Mouse (Mus musculus) kidney, postnatal 0 days (tissue): ENCODE measurements around the gene Itgb5. TPM values are rescaled to one million over a fixed set of nuclear protein-coding genes. Genes with fewer than 3 reads are reported as not detected.

Source experiments
- ATAC-seq: fragments of 200-750 bp; cut with Nextera tagmentation; replicated peaks from 2 replicates; pipeline ENCODE4 v1.8.0; 2017; ENCODE audit warnings: low read depth, moderate number of reproducible peaks, moderate TSS enrichment, moderate library complexity; ENCODE audit not compliant: low FRiP score
- DNase-seq: peaks from one replicate; pipeline ENCODE4 v3.0.0-alpha.2; 2016; ENCODE audit warnings: low spot score
- H3K27ac ChIP-seq: fragments of 300-500 bp; sonication (generic); 2 replicates; pipeline ENCODE4 v1.5.1; 2014; ENCODE audit warnings: mild to moderate bottlenecking
- H3K27me3 ChIP-seq: fragments of 300-500 bp; sonication (generic); 2 replicates; pipeline ENCODE4 v1.6.1; 2014; ENCODE audit warnings: low read length, mixed read lengths; ENCODE audit not compliant: insufficient read depth
- H3K36me3 ChIP-seq: fragments of 300-500 bp; sonication (generic); 2 replicates; pipeline ENCODE4 v1.6.1; 2014; ENCODE audit warnings: low read length, mixed read lengths; ENCODE audit not compliant: insufficient read depth
- H3K4me1 ChIP-seq: fragments of 300-500 bp; sonication (generic); replicated peaks from 2 replicates; pipeline ENCODE4 v1.6.1; 2014; ENCODE audit warnings: antibody characterized with exemption, low read length, mixed read lengths; ENCODE audit not compliant: insufficient read depth
- H3K4me2 ChIP-seq: fragments of 300-500 bp; sonication (generic); 2 replicates; pipeline ENCODE4 v1.6.1; 2014; ENCODE audit warnings: mild to moderate bottlenecking, low read length, moderate library complexity, mixed read lengths
- H3K4me3 ChIP-seq: fragments of 300-500 bp; sonication (generic); replicated peaks from 2 replicates; pipeline ENCODE4 v1.5.1; 2014; ENCODE audit warnings: low read depth, low read length
- H3K9ac ChIP-seq: fragments of 300-500 bp; sonication (generic); 2 replicates; pipeline ENCODE4 v1.6.1; 2014; ENCODE audit warnings: low read depth, low read length
- H3K9me3 ChIP-seq: fragments of 300-500 bp; sonication (generic); replicated peaks from 2 replicates; pipeline ENCODE4 v1.6.1; 2016; ENCODE audit warnings: low read length, inconsistent platforms, mixed read lengths
- CTCF ChIP-seq: IDR thresholded peaks from 2 replicates; pipeline ENCODE4 v1.5.1; 2016; ENCODE audit warnings: antibody characterized with exemption, low read depth, mild to moderate bottlenecking, moderate library complexity
- WGBS: fragments of 180-500 bp; shearing (Covaris S2); extraction: QIAGEN DNeasy Blood & Tissue Kit; methylation state at CpG from one replicate; pipeline ENCODE4 v1.1.7; 2014; 5-methylcytosine and 5-hydroxymethylcytosine counted together
- polyA plus RNA-seq: library from polyadenylated mRNA; unstranded; fragments of >200 nt; fragmentation: Nextera tagmentation; extraction: Ambion mirVana; gene quantifications from 2 replicates; pipeline ENCODE4 v1.2.1, GENCODE M21; 2015

Itgb5 gene
- polyA plus RNA-seq, 1 experiment from 2014 or later, result 53.2 TPM

DNA sequence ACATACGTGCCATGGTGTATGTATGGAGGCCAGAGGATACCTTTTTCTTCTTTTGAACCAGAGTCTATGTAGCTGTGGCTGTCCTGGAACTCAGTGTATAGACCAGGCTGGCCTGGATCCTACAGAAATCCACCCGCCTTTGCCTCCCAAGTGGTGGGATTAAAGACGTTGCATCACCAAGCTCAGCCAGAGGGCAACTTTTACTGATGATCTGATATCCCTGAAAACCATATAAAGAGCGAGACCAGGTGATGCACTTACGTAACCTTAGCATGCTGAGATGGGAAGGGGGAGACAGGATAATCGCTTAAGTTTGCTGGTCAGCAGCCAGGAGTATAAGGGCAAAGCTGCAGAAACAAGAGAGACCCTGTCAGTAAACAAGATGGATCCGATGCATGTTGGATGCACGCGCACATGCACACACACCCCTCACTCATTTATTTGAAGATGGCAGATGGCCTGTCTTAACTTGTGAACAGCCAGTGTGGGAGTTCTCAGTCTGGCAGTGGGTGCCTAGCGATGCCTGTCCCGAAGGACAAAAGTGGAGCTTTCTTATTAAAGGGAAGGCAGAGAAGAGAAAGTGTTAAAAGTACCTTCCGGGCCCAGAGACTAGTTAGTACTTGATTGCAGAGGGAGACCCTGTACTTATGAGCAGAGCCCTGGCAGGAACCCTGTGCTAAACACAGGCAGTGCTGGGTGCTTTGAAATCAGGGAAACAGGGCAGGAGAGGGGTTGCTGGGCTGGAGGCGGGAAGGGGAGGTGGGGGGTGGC, 41.7 kb downstream of the Itgb5 start:
- ATAC-seq (no peak), DNase-seq (no peak)
- 63% methylated on average over 13 of the region's 13 CpGs for WGBS
- no peaks in the 10 kb centered on the region for H3K4me1 ChIP-seq
- no peak overlapping the region for H3K4me2 ChIP-seq
- H3K4me3 ChIP-seq, result no peak overlapping the region
- H3K9me3 ChIP-seq, result no peaks in the 10 kb centered on the region
- no peak overlapping the region for H3K9ac ChIP-seq
- no peaks in the 10 kb centered on the region for H3K27me3 ChIP-seq
- 0 out of 2 replicates have a peak, but pooled peaks cover 3% of the 10 kb centered on the region for H3K36me3 ChIP-seq
- no peak overlapping the region for H3K27ac ChIP-seq
- no peak for TF ChIP-seq CTCF

DNA sequence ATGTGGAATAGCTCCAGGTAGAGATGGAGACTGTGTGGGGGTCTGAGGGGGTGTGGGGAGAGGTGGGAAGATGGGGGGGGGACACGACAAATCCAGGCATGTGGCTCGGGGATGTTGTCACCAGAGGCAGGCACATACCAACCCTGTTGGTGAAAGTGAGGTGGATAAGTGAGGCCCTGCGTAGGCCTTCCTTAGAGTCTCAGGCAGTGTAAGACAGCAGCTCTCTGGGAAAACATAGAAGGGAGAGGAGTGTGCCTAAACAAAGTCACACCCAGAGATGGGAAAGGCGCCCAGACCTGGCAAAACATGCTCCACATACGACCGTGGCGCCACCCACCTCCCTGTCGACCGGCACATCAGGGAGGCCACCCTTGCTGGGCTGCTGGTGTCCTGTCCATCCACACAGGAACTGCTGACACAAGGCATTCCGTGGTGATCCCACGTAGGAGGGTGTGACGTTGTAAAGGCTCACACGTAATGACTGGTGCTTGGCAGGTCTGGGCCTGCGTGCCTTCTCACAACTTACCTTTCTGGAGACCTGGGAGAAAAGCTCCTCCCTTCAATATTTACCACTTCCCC, 42.5 kb downstream of the Itgb5 start:
- no peaks in the 10 kb centered on the region for H3K4me1 ChIP-seq
- no peaks in the 10 kb centered on the region for H3K27me3 ChIP-seq
- H3K4me3 ChIP-seq, result no peak overlapping the region
- ATAC-seq, result 0 out of 2 replicates have a peak, but pooled peaks have one; percentile 49
- 52% methylated on average over 14 of the region's 14 CpGs for WGBS
- no peak for DNase-seq
- no peaks in the 10 kb centered on the region for H3K9me3 ChIP-seq
- TF ChIP-seq CTCF, result no peak
- no peak overlapping the region for H3K4me2 ChIP-seq
- H3K27ac ChIP-seq, result peak overlapping the region; percentile 62; the same call in 1 of the 2 replicates
- H3K9ac ChIP-seq, result no peak overlapping the region
- 0 out of 2 replicates have a peak, but pooled peaks cover 3% of the 10 kb centered on the region for H3K36me3 ChIP-seq

DNA sequence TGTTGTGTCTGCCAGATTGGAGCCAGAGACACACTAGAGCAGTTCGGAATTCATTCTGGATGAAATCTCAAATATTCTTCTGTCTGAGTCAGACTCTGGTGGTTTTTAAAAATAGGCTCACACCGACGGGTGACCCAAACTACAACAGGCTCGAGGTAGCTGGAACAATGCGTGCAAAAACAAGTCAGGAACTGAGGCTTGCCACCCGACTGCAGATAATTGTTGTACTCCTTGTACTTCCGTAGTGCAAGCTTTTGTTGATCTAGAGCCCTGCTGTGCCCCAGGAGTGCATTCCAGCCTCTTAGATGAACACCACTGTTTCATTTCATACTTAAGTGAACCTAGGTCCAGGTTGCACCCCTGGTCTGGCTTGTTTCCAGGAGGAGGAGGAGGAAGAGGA, 43.8 kb downstream of the Itgb5 start:
- Histone ChIP-seq H3K4me1 (no peaks in the 10 kb centered on the region), H3K9me3 (no peaks in the 10 kb centered on the region), H3K4me3 (no peak overlapping the region), H3K4me2 (no peak overlapping the region), H3K9ac (no peak overlapping the region), H3K27ac (0 out of 2 replicates have a peak overlapping the region, but pooled peaks have one; percentile 42), H3K27me3 (no peaks in the 10 kb centered on the region), H3K36me3 (no peaks in the 10 kb centered on the region)
- no peak for TF ChIP-seq CTCF
- 58% methylated on average over 7 of the region's 7 CpGs for WGBS
- ATAC-seq (no peak), DNase-seq (no peak)

DNA sequence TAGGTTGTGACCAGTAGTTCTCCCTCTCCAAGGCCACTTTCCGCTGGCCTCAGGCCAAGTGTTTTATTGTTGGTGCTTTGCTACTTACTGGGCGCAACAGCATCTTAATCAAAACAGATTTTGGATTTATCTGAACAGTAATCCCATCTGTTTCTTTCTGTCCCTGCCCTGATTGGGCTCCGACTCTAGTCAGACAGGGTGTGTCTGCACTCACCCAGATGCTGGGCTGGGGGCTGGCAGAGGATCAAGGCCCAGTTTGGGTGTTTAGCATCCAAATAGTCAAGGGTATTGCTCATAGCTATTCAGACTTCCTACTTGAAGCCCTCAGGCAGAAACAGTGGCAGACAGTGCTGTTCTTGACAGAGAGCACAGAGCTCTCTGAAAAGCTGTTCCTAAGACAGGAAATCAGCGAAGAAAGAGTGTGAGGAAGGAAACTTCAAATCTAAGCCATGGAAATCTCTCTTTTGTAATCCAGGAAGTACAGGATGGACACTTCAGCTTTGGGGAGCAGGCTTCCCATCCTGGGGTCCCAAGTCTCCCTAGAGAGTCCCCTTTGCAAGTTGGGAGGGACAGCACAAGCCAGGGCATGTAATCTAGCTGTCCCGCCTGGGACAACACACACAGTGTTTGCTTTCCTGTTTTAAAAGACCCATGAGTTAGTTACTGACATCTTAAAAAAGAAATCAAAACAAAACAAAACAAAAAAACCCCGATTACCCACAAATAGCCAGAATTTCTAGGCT, 48.7 kb downstream of the Itgb5 start:
- ATAC-seq (no peak), DNase-seq (no peak)
- Histone ChIP-seq H3K27ac (peak overlapping the region; percentile 50; the same call in 1 of the 2 replicates), H3K9ac (no peak overlapping the region), H3K4me2 (no peak overlapping the region), H3K9me3 (no peaks in the 10 kb centered on the region), H3K36me3 (no peaks in the 10 kb centered on the region), H3K27me3 (no peaks in the 10 kb centered on the region), H3K4me1 (no peaks in the 10 kb centered on the region; the same call in 1 of the 2 replicates), H3K4me3 (no peak overlapping the region)
- no peak for TF ChIP-seq CTCF
- 51% methylated on average over 6 of the region's 6 CpGs for WGBS

DNA sequence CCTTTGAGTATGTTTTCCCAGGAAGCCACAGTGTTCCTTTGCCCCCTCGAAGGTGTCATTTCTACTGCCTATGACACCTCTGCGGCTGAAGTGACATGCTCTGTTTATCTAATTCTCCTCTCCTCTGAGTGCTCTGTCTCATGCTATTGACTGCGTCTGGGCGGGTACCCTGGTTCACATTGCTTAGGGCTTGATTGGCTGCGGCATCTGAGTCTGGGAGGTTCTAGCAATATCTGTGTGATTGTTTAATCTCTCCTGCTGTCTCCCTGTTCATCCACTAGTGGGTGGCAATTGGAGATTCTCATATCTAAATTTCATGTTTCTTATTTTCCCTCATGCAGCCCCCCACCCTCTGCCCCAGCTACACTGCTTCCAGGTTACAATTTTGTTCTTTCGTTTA, 49.6 kb downstream of the Itgb5 start:
- no peak overlapping the region for H3K27ac ChIP-seq
- no peak overlapping the region for H3K4me3 ChIP-seq
- DNase-seq, result no peak

DNA sequence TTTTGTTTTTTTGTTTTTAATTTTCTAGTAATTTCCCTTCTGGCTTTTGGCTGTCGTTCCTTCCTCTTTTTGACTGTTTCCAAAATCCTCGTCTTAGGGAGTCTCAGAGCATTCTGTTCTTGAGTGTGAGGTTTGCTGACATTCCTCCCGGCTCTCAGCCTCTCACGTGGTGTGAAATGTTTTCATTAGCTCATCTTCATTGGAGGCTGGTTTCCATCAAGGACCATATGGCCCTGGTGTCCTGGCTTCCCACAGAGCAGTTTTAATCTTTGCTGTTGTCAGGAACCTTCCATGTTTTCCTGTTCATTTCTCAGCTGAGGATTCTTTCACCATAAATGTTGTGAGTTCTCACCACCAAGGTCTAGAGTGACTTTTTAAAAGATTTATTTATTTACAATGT, 50.1 kb downstream of the Itgb5 start:
- no peak overlapping the region for H3K4me2 ChIP-seq
- H3K9ac ChIP-seq, result no peak overlapping the region
- no peak for ATAC-seq
- H3K27ac ChIP-seq, result no peak overlapping the region
- no peak for DNase-seq
- no peaks in the 10 kb centered on the region for H3K27me3 ChIP-seq
- 37% methylated on average over 4 of the region's 4 CpGs for WGBS
- H3K4me3 ChIP-seq, result no peak overlapping the region
- H3K36me3 ChIP-seq, result no peaks in the 10 kb centered on the region
- peaks cover 5% of the 10 kb centered on the region; the same call in 1 of the 2 replicates for H3K4me1 ChIP-seq
- TF ChIP-seq CTCF, result no peak
- H3K9me3 ChIP-seq, result no peaks in the 10 kb centered on the region

More for the DNA sequence above, 49.6 kb downstream of the Itgb5 start:
- Histone ChIP-seq H3K4me1 (peaks cover 5% of the 10 kb centered on the region; the same call in 1 of the 2 replicates), H3K9me3 (no peaks in the 10 kb centered on the region), H3K27me3 (no peaks in the 10 kb centered on the region), H3K9ac (no peak overlapping the region), H3K4me2 (no peak overlapping the region), H3K36me3 (no peaks in the 10 kb centered on the region)
- WGBS, result 52% methylated on average over 6 of the region's 6 CpGs
- no peak for ATAC-seq
- no peak for TF ChIP-seq CTCF
